Mouse (Mus musculus) heart, embryonic 10.5 days (tissue): ENCODE data around the gene Atl2. TPM values are rescaled to one million over a fixed set of nuclear protein-coding genes. Genes with fewer than 3 reads are reported as not detected.
A peak's percentile ranks its signal among the peaks of the same experiment; 100 is the strongest.

Source experiments
- DNase-seq: peaks from one replicate; pipeline ENCODE4 v3.0.0-alpha.2; 2017; ENCODE audit warnings: low spot score
- H3K27ac ChIP-seq: fragments of 300-500 bp; sonication (generic); 2 replicates; pipeline ENCODE4 v1.5.1; 2016; ENCODE audit warnings: mild to moderate bottlenecking
- H3K27me3 ChIP-seq: fragments of 300-500 bp; sonication (generic); 2 replicates; pipeline ENCODE4 v1.6.1; 2016; ENCODE audit warnings: mild to moderate bottlenecking; ENCODE audit not compliant: poor library complexity, insufficient read depth, severe bottlenecking
- H3K36me3 ChIP-seq: fragments of 300-500 bp; sonication (generic); 2 replicates; pipeline ENCODE4 v1.6.1; 2016; ENCODE audit warnings: mild to moderate bottlenecking, moderate library complexity
- H3K4me1 ChIP-seq: fragments of 300-500 bp; sonication (generic); 2 replicates; pipeline ENCODE4 v1.6.1; 2016; ENCODE audit warnings: mild to moderate bottlenecking
- H3K4me3 ChIP-seq: fragments of 300-500 bp; sonication (generic); 2 replicates; pipeline ENCODE4 v1.5.1; 2016; ENCODE audit warnings: mild to moderate bottlenecking, moderate library complexity
- H3K9me3 ChIP-seq: fragments of 300-500 bp; sonication (generic); 2 replicates; pipeline ENCODE4 v1.6.1; 2016; ENCODE audit warnings: mild to moderate bottlenecking, moderate library complexity
- WGBS: fragments of 180-500 bp; shearing (Covaris S2); methylation state at CpG from one replicate; pipeline ENCODE4 v1.1.7; 2016; 5-methylcytosine and 5-hydroxymethylcytosine counted together
- polyA plus RNA-seq: library from polyadenylated mRNA; unstranded; fragments of >200 nt; fragmentation: Nextera tagmentation; extraction: Ambion mirVana; gene quantifications from 2 replicates; pipeline ENCODE4 v1.2.1, GENCODE M21; 2016

Atl2 gene
- polyA plus RNA-seq = 36.4 and 39.1 TPM in 2 replicates

- H3K4me1 ChIP-seq = peaks cover 45% of the 10 kb centered on the region
- DNase-seq = peak; percentile 97
- WGBS = under 1% methylated on average over 51 of the region's 51 CpGs
- H3K4me3 ChIP-seq = peak within 1 kb of the TSS; percentile 81
- no peaks in the 10 kb centered on the region for H3K36me3 ChIP-seq
- H3K27ac ChIP-seq = peak within 1 kb of the TSS; percentile 98
- no peaks in the 10 kb centered on the region for H3K9me3 ChIP-seq
- H3K27me3 ChIP-seq = peaks cover 15% of the 10 kb centered on the region
Measured at GRCm38 (mm10) chr17:79895911-79896423, at the start of gene Atl2. TSS of gene Atl2 (minus strand) at chr17:79896123.

GRCm38 (mm10) chr17:79944851-79945250 is 48.9 kb upstream of the Atl2 start:
- H3K4me1 ChIP-seq = peaks cover 21% of the 10 kb centered on the region
- no peak overlapping the region for H3K27ac ChIP-seq
- DNase-seq = no peak
- no peaks in the 10 kb centered on the region for H3K9me3 ChIP-seq
- H3K4me3 ChIP-seq = no peak overlapping the region
- no peaks in the 10 kb centered on the region for H3K36me3 ChIP-seq
- WGBS = 68% methylated on average over 6 of the region's 6 CpGs
- no peaks in the 10 kb centered on the region for H3K27me3 ChIP-seq

GRCm38 (mm10) chr17:79942418-79942817 is 46.5 kb upstream of the Atl2 start:
- Histone ChIP-seq H3K27me3 (no peaks in the 10 kb centered on the region), H3K36me3 (no peaks in the 10 kb centered on the region), H3K27ac (no peak overlapping the region), H3K4me3 (no peak overlapping the region), H3K4me1 (0 out of 2 replicates have a peak, but pooled peaks cover 8% of the 10 kb centered on the region), H3K9me3 (no peaks in the 10 kb centered on the region)
- WGBS = 68% methylated on average over 5 of the region's 5 CpGs
- no peak for DNase-seq

- DNase-seq = no peak
- no peaks in the 10 kb centered on the region for H3K27me3 ChIP-seq
- H3K4me3 ChIP-seq = no peak overlapping the region
- H3K9me3 ChIP-seq = no peaks in the 10 kb centered on the region
- no peaks in the 10 kb centered on the region for H3K36me3 ChIP-seq
- 69% methylated on average over 3 of the region's 3 CpGs for WGBS
- no peaks in the 10 kb centered on the region for H3K4me1 ChIP-seq
- H3K27ac ChIP-seq = no peak overlapping the region
Measured at GRCm38 (mm10) chr17:79939133-79939532, 43.2 kb upstream of the Atl2 start.

GRCm38 (mm10) chr17:79937921-79938601 is 42.1 kb upstream of the Atl2 start:
- Histone ChIP-seq H3K27me3 (no peaks in the 10 kb centered on the region), H3K27ac (no peak overlapping the region), H3K4me1 (no peaks in the 10 kb centered on the region), H3K4me3 (no peak overlapping the region), H3K36me3 (no peaks in the 10 kb centered on the region), H3K9me3 (no peaks in the 10 kb centered on the region)
- 85% methylated on average over 10 of the region's 10 CpGs for WGBS
- DNase-seq = no peak

- DNase-seq = no peak
- Histone ChIP-seq H3K36me3 (no peaks in the 10 kb centered on the region), H3K4me1 (no peaks in the 10 kb centered on the region), H3K27ac (no peak overlapping the region), H3K27me3 (no peaks in the 10 kb centered on the region), H3K4me3 (no peak overlapping the region), H3K9me3 (no peaks in the 10 kb centered on the region)
- 91% methylated on average over 15 of the region's 15 CpGs for WGBS
Measured at GRCm38 (mm10) chr17:79934370-79934769, 38.4 kb upstream of the Atl2 start.

- Histone ChIP-seq H3K9me3 (no peaks in the 10 kb centered on the region), H3K27me3 (no peaks in the 10 kb centered on the region), H3K27ac (no peak overlapping the region), H3K4me1 (no peaks in the 10 kb centered on the region), H3K36me3 (no peaks in the 10 kb centered on the region), H3K4me3 (no peak overlapping the region)
- no peak for DNase-seq
- WGBS = 63% methylated on average over 5 of the region's 5 CpGs
Measured at GRCm38 (mm10) chr17:79932676-79933278, 36.9 kb upstream of the Atl2 start.

GRCm38 (mm10) chr17:79927110-79927509 is 31.2 kb upstream of the Atl2 start:
- no peaks in the 10 kb centered on the region for H3K4me1 ChIP-seq
- DNase-seq = no peak
- no peaks in the 10 kb centered on the region for H3K36me3 ChIP-seq
- 87% methylated on average over 2 of the region's 2 CpGs for WGBS
- H3K4me3 ChIP-seq = no peak overlapping the region
- no peak overlapping the region for H3K27ac ChIP-seq
- no peaks in the 10 kb centered on the region for H3K9me3 ChIP-seq
- H3K27me3 ChIP-seq = no peaks in the 10 kb centered on the region

- 80% methylated on average over 3 of the region's 3 CpGs for WGBS
- Histone ChIP-seq H3K36me3 (no peaks in the 10 kb centered on the region), H3K27me3 (no peaks in the 10 kb centered on the region), H3K4me3 (no peak overlapping the region), H3K9me3 (no peaks in the 10 kb centered on the region), H3K4me1 (no peaks in the 10 kb centered on the region), H3K27ac (no peak overlapping the region)
- no peak for DNase-seq
Measured at GRCm38 (mm10) chr17:79926486-79926885, 30.6 kb upstream of the Atl2 start.

- 79% methylated on average over 11 of the region's 11 CpGs for WGBS
- no peak for DNase-seq
- Histone ChIP-seq H3K27me3 (no peaks in the 10 kb centered on the region), H3K4me1 (no peaks in the 10 kb centered on the region), H3K36me3 (no peaks in the 10 kb centered on the region), H3K27ac (no peak overlapping the region), H3K9me3 (no peaks in the 10 kb centered on the region), H3K4me3 (no peak overlapping the region)
Measured at GRCm38 (mm10) chr17:79925865-79926421, 30.0 kb upstream of the Atl2 start.

GRCm38 (mm10) chr17:79920355-79920754 is 24.4 kb upstream of the Atl2 start:
- no peaks in the 10 kb centered on the region for H3K36me3 ChIP-seq
- WGBS = 81% methylated on average over 2 of the region's 2 CpGs
- H3K4me3 ChIP-seq = no peak overlapping the region
- H3K27me3 ChIP-seq = no peaks in the 10 kb centered on the region
- peaks cover 9% of the 10 kb centered on the region for H3K4me1 ChIP-seq
- no peaks in the 10 kb centered on the region for H3K9me3 ChIP-seq
- no peak overlapping the region for H3K27ac ChIP-seq
- DNase-seq = no peak

- H3K4me1 ChIP-seq = peaks cover 9% of the 10 kb centered on the region
- WGBS = 72% methylated on average over 15 of the region's 15 CpGs
- H3K4me3 ChIP-seq = no peak overlapping the region
- no peak for DNase-seq
- no peaks in the 10 kb centered on the region for H3K9me3 ChIP-seq
- H3K27me3 ChIP-seq = no peaks in the 10 kb centered on the region
- no peak overlapping the region for H3K27ac ChIP-seq
- H3K36me3 ChIP-seq = no peaks in the 10 kb centered on the region
Measured at GRCm38 (mm10) chr17:79919566-79920350, 23.8 kb upstream of the Atl2 start.
